Mouse (Mus musculus) spleen, adult 2 months (tissue): ENCODE results near the gene Armcx1. TPM values are rescaled to one million over a fixed set of nuclear protein-coding genes. Genes with fewer than 3 reads are reported as not detected.
"Not testable (repeated sequence)": the region's sequence is repeated elsewhere in the genome, so short reads cannot be mapped to it uniquely, and the experiment has no call there.

Experiments
- DNase-seq, 2 experiments: peaks; one replicate each; pipeline versions ENCODE4 v3.0.0 to v3.0.0-alpha.2; 2012 to 2021; ENCODE audit warnings: low spot score in 2 of 2, low read depth in 1 of 2
- H3K27ac ChIP-seq: fragments of 200-500 bp; 2 replicates; pipeline ENCODE4 v1.5.1; 2012; ENCODE audit warnings: low read length, inconsistent platforms; ENCODE audit not compliant: insufficient read depth
- H3K27me3 ChIP-seq: fragments of 200-500 bp; 2 replicates; pipeline ENCODE4 v1.6.1; 2012; ENCODE audit warnings: mild to moderate bottlenecking, moderate library complexity, low read length, inconsistent platforms; ENCODE audit not compliant: control insufficient read depth, insufficient read depth
- H3K36me3 ChIP-seq: fragments of 200-500 bp; 2 replicates; pipeline ENCODE4 v1.6.1; 2012; ENCODE audit warnings: mild to moderate bottlenecking, low read length, inconsistent platforms; ENCODE audit not compliant: control insufficient read depth, insufficient read depth
- H3K4me1 ChIP-seq: fragments of 200-500 bp; 2 replicates; pipeline ENCODE4 v1.6.1; 2011; ENCODE audit warnings: inconsistent platforms; ENCODE audit not compliant: control insufficient read depth, insufficient read depth, insufficient read length
- H3K4me3 ChIP-seq: fragments of 200-500 bp; 2 replicates; pipeline ENCODE4 v1.5.1; 2011; ENCODE audit warnings: mild to moderate bottlenecking, inconsistent platforms; ENCODE audit not compliant: insufficient read depth, insufficient read length; ENCODE audit errors: extremely low read depth
- CTCF ChIP-seq: fragments of 200-500 bp; IDR thresholded peaks from 2 replicates; pipeline ENCODE4 v1.5.1; 2011; ENCODE audit warnings: mild to moderate bottlenecking, inconsistent platforms; ENCODE audit not compliant: insufficient read depth, insufficient read length, insufficient replicate concordance; ENCODE audit errors: extremely low read depth
- POLR2A ChIP-seq: fragments of 200-500 bp; IDR thresholded peaks from 2 replicates; pipeline ENCODE4 v1.6.1; 2011; ENCODE audit warnings: low read depth, low read length, inconsistent platforms
- WGBS: fragments of 180-500 bp; shearing (Covaris S2); methylation state at CpG from one replicate; pipeline ENCODE4 v1.1.7; 2018; 5-methylcytosine and 5-hydroxymethylcytosine counted together
- polyA plus RNA-seq: library from polyadenylated mRNA; depleted of rRNA; stranded (reverse); fragments of >200 nt; gene quantifications from 2 replicates; pipeline ENCODE4 v1.2.3, GENCODE M21; 2012

Armcx1 gene
- polyA plus RNA-seq, 1 experiment = 1.1 TPM

- 87% methylated on average over 10 of the region's 10 CpGs for WGBS
- TF ChIP-seq POLR2A (no peak), CTCF (no peak)
- DNase-seq = no peak
- H3K27ac ChIP-seq = no peak overlapping the region
- no peak overlapping the region for H3K4me3 ChIP-seq
- H3K27me3 ChIP-seq = no peaks in the 10 kb centered on the region
- H3K4me1 ChIP-seq = no peaks in the 10 kb centered on the region
- no peaks in the 10 kb centered on the region for H3K36me3 ChIP-seq
Measured at GRCm38 (mm10) chrX:134690871-134691539, 26.8 kb upstream of the Armcx1 start.

- no peak overlapping the region for H3K4me3 ChIP-seq
- TF ChIP-seq POLR2A = no peak
- no peak for TF ChIP-seq CTCF
- H3K4me1 ChIP-seq = no peaks in the 10 kb centered on the region
- H3K27ac ChIP-seq = no peak overlapping the region
- no peaks in the 10 kb centered on the region for H3K36me3 ChIP-seq
- DNase-seq = no peak
- H3K27me3 ChIP-seq = no peaks in the 10 kb centered on the region
- WGBS = 90% methylated on average over 2 of the region's 2 CpGs
Measured at GRCm38 (mm10) chrX:134691540-134691935, 26.2 kb upstream of the Armcx1 start.

GRCm38 (mm10) chrX:134716863-134717262 is 900 bp upstream of the Armcx1 start:
- DNase-seq = no peak
- H3K27ac ChIP-seq = no peak overlapping the region
- H3K4me1 ChIP-seq = no peaks in the 10 kb centered on the region; the same call in 1 of the 2 replicates
- WGBS = 65% methylated on average over 3 of the region's 3 CpGs
- TF ChIP-seq CTCF = no peak
- TF ChIP-seq POLR2A = no peak
- H3K27me3 ChIP-seq = no peaks in the 10 kb centered on the region
- H3K36me3 ChIP-seq = no peaks in the 10 kb centered on the region
- H3K4me3 ChIP-seq = no peak overlapping the region

- TF ChIP-seq POLR2A (no peak), CTCF (no peak)
Measured at GRCm38 (mm10) chrX:134718524-134718923, 761 bp downstream of the Armcx1 start.

GRCm38 (mm10) chrX:134723762-134724161 is 6.0 kb downstream of the Armcx1 start:
- not testable (repeated sequence) for H3K27me3 ChIP-seq, H3K4me3 ChIP-seq, H3K36me3 ChIP-seq, H3K4me1 ChIP-seq, H3K27ac ChIP-seq, DNase-seq
- WGBS = 46% methylated on average over 2 of the region's 2 CpGs

More at GRCm38 (mm10) chrX:134718524-134718923, 761 bp downstream of the Armcx1 start:
- Histone ChIP-seq H3K27ac (no peak overlapping the region), H3K27me3 (no peaks in the 10 kb centered on the region), H3K4me3 (peak overlapping the region; percentile 33), H3K4me1 (no peaks in the 10 kb centered on the region; the same call in 1 of the 2 replicates), H3K36me3 (no peaks in the 10 kb centered on the region)
- no peak for DNase-seq
- 22% methylated on average over 14 of the region's 14 CpGs for WGBS

GRCm38 (mm10) chrX:134729778-134730177 is 12.0 kb downstream of the Armcx1 start:
- H3K4me1 ChIP-seq = no peaks in the 10 kb centered on the region
- no peaks in the 10 kb centered on the region for H3K27me3 ChIP-seq
- TF ChIP-seq POLR2A = no peak
- TF ChIP-seq CTCF = 0 out of 2 replicates have a peak, but pooled peaks have one; percentile 4
- 43% methylated on average over 4 of the region's 4 CpGs for WGBS
- H3K4me3 ChIP-seq = no peak overlapping the region
- DNase-seq = no peak
- H3K36me3 ChIP-seq = no peaks in the 10 kb centered on the region
- no peak overlapping the region for H3K27ac ChIP-seq

- Histone ChIP-seq H3K27ac (no peak overlapping the region), H3K4me1 (no peaks in the 10 kb centered on the region), H3K4me3 (no peak overlapping the region), H3K27me3 (no peaks in the 10 kb centered on the region), H3K36me3 (no peaks in the 10 kb centered on the region)
- no peak for TF ChIP-seq CTCF
- no peak for TF ChIP-seq POLR2A
- no peak for DNase-seq
- whole genome bisulfite sequencing = 90% methylated on average over 1 of the region's 1 CpGs
Measured at GRCm38 (mm10) chrX:134737796-134738195, 20.0 kb downstream of the Armcx1 start.
